13 mouse cellular contexts compared by ENCODE assay signal in genomic region chr16:34066376-34066775, GRCm38 (mm10).
"Had no signal": no experiment of that assay in that cellular context is flagged by ENCODE, and none has a peak within 500 bp of the region (broad histone marks: within the 10 kb centered on the region; RNA-seq: fewer than 3 reads in every experiment).

No protein-coding gene starts in this region.

- H3K27me3 ChIP-seq: kidney, embryonic 15.5 days; limb, embryonic 13.5 days; liver, embryonic 15.5 days; lung, embryonic 15.5 days; neural tube, embryonic 15.5 days had no signal

- H3K4me3 ChIP-seq: kidney, embryonic 15.5 days; limb, embryonic 13.5 days; liver, embryonic 15.5 days; lung, embryonic 15.5 days; midbrain, embryonic 10.5 days; myocyte; neural tube, embryonic 15.5 days had no signal

- H3K4me1 ChIP-seq: kidney, embryonic 15.5 days; neural tube, embryonic 15.5 days had no signal

- H3K9ac ChIP-seq: kidney, embryonic 15.5 days; limb, embryonic 13.5 days; liver, embryonic 15.5 days; lung, embryonic 15.5 days; neural tube, embryonic 15.5 days had no signal

- H3K36me3 ChIP-seq: kidney, embryonic 15.5 days; limb, embryonic 13.5 days; liver, embryonic 15.5 days; lung, embryonic 15.5 days; midbrain, embryonic 10.5 days; neural tube, embryonic 15.5 days had no signal

- DNase-seq: left cerebral cortex, postnatal 4 days; midbrain, embryonic 14.5 days; right cerebral cortex, adult 18-20 months; right cerebral cortex, postnatal 25 days; thymus, postnatal 36 days had no signal

- H3K4me2 ChIP-seq: kidney, embryonic 15.5 days; limb, embryonic 13.5 days; liver, embryonic 11.5 days; liver, embryonic 15.5 days; lung, embryonic 15.5 days; neural tube, embryonic 15.5 days had no signal

- H3K27ac ChIP-seq: kidney, embryonic 15.5 days; limb, embryonic 13.5 days; liver, embryonic 15.5 days; lung, embryonic 15.5 days; midbrain, embryonic 10.5 days; neural tube, embryonic 15.5 days had no signal

- H3K9me3 ChIP-seq: kidney, embryonic 15.5 days; limb, embryonic 13.5 days; liver, embryonic 15.5 days; lung, embryonic 15.5 days; midbrain, embryonic 10.5 days; neural tube, embryonic 15.5 days had no signal
